Mouse (Mus musculus): ENCODE data around the gene D7Ertd443e.

D7Ertd443e gene

GRCm38 (mm10) chr7:134385561-134385960 is at the start of gene D7Ertd443e:
TSS of gene D7Ertd443e (minus strand) at chr7:134385661.
- no peak for DNase-seq

- no peak for DNase-seq
Observed at GRCm38 (mm10) chr7:134431681-134432080, 46.2 kb upstream of the D7Ertd443e start.

GRCm38 (mm10) chr7:134428676-134429075 is 43.2 kb upstream of the D7Ertd443e start:
- no peak for DNase-seq

- DNase-seq = no peak
Observed at GRCm38 (mm10) chr7:134415014-134415413, 29.6 kb upstream of the D7Ertd443e start.

- DNase-seq = no peak
Observed at GRCm38 (mm10) chr7:134414005-134414690, 28.7 kb upstream of the D7Ertd443e start.

- peak; percentile 63 for DNase-seq
Observed at GRCm38 (mm10) chr7:134408641-134409040, 23.2 kb upstream of the D7Ertd443e start.

GRCm38 (mm10) chr7:134400746-134401145 is 15.3 kb upstream of the D7Ertd443e start:
- DNase-seq = no peak

GRCm38 (mm10) chr7:134396769-134397168 is 11.3 kb upstream of the D7Ertd443e start:
- DNase-seq = no peak

GRCm38 (mm10) chr7:134382791-134383190 is 2.7 kb downstream of the D7Ertd443e start:
- DNase-seq = no peak

GRCm38 (mm10) chr7:134381407-134381861 is 4.0 kb downstream of the D7Ertd443e start:
- DNase-seq = peak; percentile 13

GRCm38 (mm10) chr7:134378273-134378672 is 7.2 kb downstream of the D7Ertd443e start:
- peak; percentile 8 for DNase-seq

GRCm38 (mm10) chr7:134376786-134377185 is 8.7 kb downstream of the D7Ertd443e start:
- DNase-seq = no peak

- no peak for DNase-seq
Observed at GRCm38 (mm10) chr7:134372276-134372675, 13.2 kb downstream of the D7Ertd443e start.

- no peak for DNase-seq
Observed at GRCm38 (mm10) chr7:134369241-134369640, 16.2 kb downstream of the D7Ertd443e start.

- DNase-seq = no peak
Observed at GRCm38 (mm10) chr7:134362257-134362870, 23.1 kb downstream of the D7Ertd443e start.

- DNase-seq = peak; percentile 23
Observed at GRCm38 (mm10) chr7:134348825-134349224, 36.6 kb downstream of the D7Ertd443e start.

- peak; percentile 59 for DNase-seq
Observed at GRCm38 (mm10) chr7:134342202-134342601, 43.3 kb downstream of the D7Ertd443e start.

- no peak for DNase-seq
Observed at GRCm38 (mm10) chr7:134335951-134336350, 49.5 kb downstream of the D7Ertd443e start.

GRCm38 (mm10) chr7:134320979-134321378 is 64.5 kb downstream of the D7Ertd443e start:
- no peak for DNase-seq

GRCm38 (mm10) chr7:134302084-134302483 is 83.4 kb downstream of the D7Ertd443e start:
- DNase-seq = no peak

GRCm38 (mm10) chr7:134301285-134301684 is 84.2 kb downstream of the D7Ertd443e start:
- no peak for DNase-seq

GRCm38 (mm10) chr7:134292750-134293149 is 92.7 kb downstream of the D7Ertd443e start:
- no peak for DNase-seq

GRCm38 (mm10) chr7:134289611-134290301 is 95.7 kb downstream of the D7Ertd443e start:
- DNase-seq = no peak

- DNase-seq = no peak
Observed at GRCm38 (mm10) chr7:134289126-134289525, 96.3 kb downstream of the D7Ertd443e start.

Data from cerebellum, adult 11 months (tissue).